Mouse (Mus musculus): ENCODE results near the gene Fbxw11. TPM values are rescaled to one million over a fixed set of nuclear protein-coding genes. Genes with fewer than 3 reads are reported as not detected.

Gene Fbxw11
- polyA plus RNA-seq, 1 experiment from 2014 or later = 49.1 TPM

GRCm38 (mm10) chr11:32746475-32746874, 104.0 kb downstream of the Fbxw11 start:
- DNase-seq (ENCODE audit: low spot score) = no peak

- DNase-seq (ENCODE audit: low spot score) = no peak
Observed at GRCm38 (mm10) chr11:32748800-32749199, 106.3 kb downstream of the Fbxw11 start.

GRCm38 (mm10) chr11:32751863-32752594, 109.5 kb downstream of the Fbxw11 start:
- DNase-seq (ENCODE audit: low spot score) = no peak

GRCm38 (mm10) chr11:32752595-32752885, 110.0 kb downstream of the Fbxw11 start:
- DNase-seq (ENCODE audit: low spot score) = no peak

- DNase-seq (ENCODE audit: low spot score) = no peak
Observed at GRCm38 (mm10) chr11:32753358-32753757, 110.8 kb downstream of the Fbxw11 start.

GRCm38 (mm10) chr11:32762773-32763172, 120.2 kb downstream of the Fbxw11 start:
- no peak for DNase-seq (ENCODE audit: low spot score)

- DNase-seq (ENCODE audit: low spot score) = no peak
Observed at GRCm38 (mm10) chr11:32767496-32768230, 125.1 kb downstream of the Fbxw11 start.

GRCm38 (mm10) chr11:32768642-32769343, 126.3 kb downstream of the Fbxw11 start:
- peak; percentile 74 for DNase-seq (ENCODE audit: low spot score)

- no peak for DNase-seq (ENCODE audit: low spot score)
Observed at GRCm38 (mm10) chr11:32780747-32781536, 138.4 kb downstream of the Fbxw11 start.

- DNase-seq (ENCODE audit: low spot score) = no peak
Observed at GRCm38 (mm10) chr11:32781633-32782404, 139.3 kb downstream of the Fbxw11 start.

- DNase-seq (ENCODE audit: low spot score) = no peak
Observed at GRCm38 (mm10) chr11:32782724-32783123, 140.2 kb downstream of the Fbxw11 start.

- DNase-seq (ENCODE audit: low spot score) = no peak
Observed at GRCm38 (mm10) chr11:32785591-32786147, 143.1 kb downstream of the Fbxw11 start.

GRCm38 (mm10) chr11:32786201-32786600, 143.7 kb downstream of the Fbxw11 start:
- DNase-seq (ENCODE audit: low spot score) = no peak

- no peak for DNase-seq (ENCODE audit: low spot score)
Observed at GRCm38 (mm10) chr11:32794759-32795445, 152.4 kb downstream of the Fbxw11 start.

Other genes starting within 250 kb of the Fbxw11 start
- gene Ubtd2, start 187.4 kb upstream of the Fbxw11 start, polyA plus RNA-seq (2015; fragmentation: Nextera tagmentation; extraction: Ambion mirVana) = 15.4 and 16.1 TPM in 2 replicates
- 1.9 and 2.1 TPM in 2 replicates for gene Efcab9, start 110.6 kb upstream of the Fbxw11 start, polyA plus RNA-seq (2015; fragmentation: Nextera tagmentation; extraction: Ambion mirVana)
- gene Stk10, start 109.4 kb upstream of the Fbxw11 start, polyA plus RNA-seq (2015; fragmentation: Nextera tagmentation; extraction: Ambion mirVana) = 10.6 and 12.9 TPM in 2 replicates
- not detected in 2 replicates for gene Smim23, start 181.9 kb downstream of the Fbxw11 start, polyA plus RNA-seq (2015; fragmentation: Nextera tagmentation; extraction: Ambion mirVana)